Mouse (Mus musculus) liver, embryonic 14.5 days (tissue): ENCODE data around the gene Srgap3. TPM values are rescaled to one million over a fixed set of nuclear protein-coding genes. Genes with fewer than 3 reads are reported as not detected.

Experiments used
- ATAC-seq: fragments of 200-750 bp; cut with Nextera tagmentation; 2 replicates; pipeline ENCODE4 v1.8.0; 2017; ENCODE audit warnings: moderate number of reproducible peaks, mild to moderate bottlenecking, moderate library complexity; ENCODE audit not compliant: insufficient read depth
- DNase-seq, 3 experiments: peaks; one replicate each; pipeline ENCODE4 v3.0.0-alpha.2; 2012 to 2013; ENCODE audit warnings: low read depth in 3 of 3, low spot score in 3 of 3
- H3K27ac ChIP-seq: fragments of 300-500 bp; sonication (generic); 2 replicates; pipeline ENCODE4 v1.5.1; 2014; ENCODE audit warnings: moderate library complexity, mild to moderate bottlenecking, control low read depth, inconsistent platforms
- H3K27me3 ChIP-seq: fragments of 300-500 bp; sonication (generic); 2 replicates; pipeline ENCODE4 v1.6.1; 2014; ENCODE audit warnings: mild to moderate bottlenecking, low read length, moderate library complexity; ENCODE audit not compliant: control insufficient read depth, insufficient read depth
- H3K36me3 ChIP-seq: fragments of 300-500 bp; sonication (generic); replicated peaks from 2 replicates; pipeline ENCODE4 v1.6.1; 2014; ENCODE audit warnings: low read depth; ENCODE audit not compliant: control insufficient read depth, insufficient read depth
- H3K4me1 ChIP-seq, 2 experiments: fragments of 200-500 bp in 1 of 2; fragments of 300-500 bp in 1 of 2; sonication (generic) in 1 of 2; replicated peaks; 2 replicates each; pipeline ENCODE4 v1.6.1; 2012 to 2014; ENCODE audit warnings: antibody characterized with exemption in 1 of 2, inconsistent platforms in 1 of 2, low read length in 1 of 2; ENCODE audit not compliant: control insufficient read depth in 2 of 2, insufficient read depth in 2 of 2
- H3K4me2 ChIP-seq: fragments of 300-500 bp; sonication (generic); 2 replicates; pipeline ENCODE4 v1.6.1; 2014; ENCODE audit warnings: low read depth, mild to moderate bottlenecking, control low read depth, moderate library complexity
- H3K4me3 ChIP-seq, 2 experiments: fragments of 200-500 bp in 1 of 2; fragments of 300-500 bp in 1 of 2; sonication (generic) in 1 of 2; 2 replicates each; pipeline ENCODE4 v1.5.1; 2012 to 2014; ENCODE audit warnings: low read depth in 2 of 2, low read length in 2 of 2, mild to moderate bottlenecking in 2 of 2, control low read depth in 1 of 2, inconsistent platforms in 1 of 2, moderate library complexity in 1 of 2; ENCODE audit not compliant: insufficient read depth in 1 of 2
- H3K9ac ChIP-seq: fragments of 300-500 bp; sonication (generic); replicated peaks from 2 replicates; pipeline ENCODE4 v1.6.1; 2014; ENCODE audit warnings: mild to moderate bottlenecking, control low read depth, moderate library complexity
- H3K9me3 ChIP-seq: fragments of 300-500 bp; sonication (generic); 2 replicates; pipeline ENCODE4 v1.6.1; 2016; ENCODE audit warnings: low read length, mixed read lengths; ENCODE audit not compliant: control insufficient read depth
- CTCF ChIP-seq: IDR thresholded peaks from 2 replicates; pipeline ENCODE4 v1.5.1; 2016; ENCODE audit warnings: antibody characterized with exemption, low read depth, control low read depth
- EP300 ChIP-seq: IDR thresholded peaks from 2 replicates; pipeline ENCODE4 v1.6.1; 2016; ENCODE audit warnings: antibody characterized with exemption, low read depth
- WGBS: fragments of 180-500 bp; shearing (Covaris S2); extraction: QIAGEN DNeasy Blood & Tissue Kit; methylation state at CpG from one replicate; pipeline ENCODE4 v1.1.7; 2014; ENCODE audit not compliant: insufficient replicate concordance; 5-methylcytosine and 5-hydroxymethylcytosine counted together
- polyA plus RNA-seq, 2 experiments: library from polyadenylated mRNA; depleted of rRNA in 1 of 2; stranded (reverse) in 1 of 2; unstranded in 1 of 2; fragments of >200 nt; fragmentation: Nextera tagmentation in 1 of 2; extraction: Ambion mirVana in 1 of 2; gene quantifications; 2 replicates each; pipeline versions ENCODE4 v1.2.1 to v1.2.3; 2012 to 2014

The Srgap3 gene
- polyA plus RNA-seq, 2 experiments: 0.20 to 0.27 TPM

DNA sequence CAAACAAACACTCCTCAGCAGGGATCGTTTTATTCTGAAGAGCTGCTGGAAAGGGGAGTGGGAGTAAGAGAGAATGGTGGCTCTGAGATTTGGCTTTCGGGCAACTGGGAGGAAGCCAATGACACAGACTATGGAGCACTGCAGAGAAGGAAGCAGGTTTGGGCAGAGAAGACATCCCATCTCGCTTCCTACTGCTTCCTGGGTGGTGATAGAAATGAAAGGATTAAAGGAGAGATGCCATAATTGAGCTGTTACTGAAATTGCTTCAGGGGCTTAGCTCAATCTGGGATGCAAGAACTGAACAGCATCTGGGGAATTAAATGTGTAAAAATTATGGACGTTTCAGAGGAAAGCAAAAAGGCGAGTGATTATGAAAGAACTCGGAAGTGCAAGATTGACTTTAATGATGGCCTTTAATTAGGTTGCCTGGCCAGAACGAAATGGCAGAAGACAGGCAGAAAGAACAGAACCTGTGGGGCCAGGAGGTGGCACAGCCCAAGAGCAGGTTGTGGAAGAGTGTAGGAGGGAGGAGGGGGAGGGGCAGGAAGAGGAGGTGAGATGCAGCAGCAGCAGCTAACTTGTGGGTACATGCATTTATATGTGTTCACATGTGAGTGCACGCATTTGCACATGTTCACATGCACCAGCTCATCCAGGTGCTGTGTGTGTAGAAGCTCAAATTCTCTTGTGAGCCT, 126.6 kb downstream of the Srgap3 start:
- Histone ChIP-seq H3K4me2 (no peak overlapping the region), H3K27me3 (no peaks in the 10 kb centered on the region), H3K9ac (no peak overlapping the region), H3K27ac (no peak overlapping the region), H3K9me3 (no peaks in the 10 kb centered on the region), H3K36me3 (no peaks in the 10 kb centered on the region), H3K4me3 (no peak overlapping the region), H3K4me1 (peaks cover 0 to 2% of the 10 kb centered on the region in 2 experiments; a peak in 1 of 4 replicates)
- 53% methylated on average over 8 of the region's 8 CpGs for WGBS
- TF ChIP-seq EP300 (no peak), CTCF (no peak)
- ATAC-seq (no peak), DNase-seq (no peak)

DNA sequence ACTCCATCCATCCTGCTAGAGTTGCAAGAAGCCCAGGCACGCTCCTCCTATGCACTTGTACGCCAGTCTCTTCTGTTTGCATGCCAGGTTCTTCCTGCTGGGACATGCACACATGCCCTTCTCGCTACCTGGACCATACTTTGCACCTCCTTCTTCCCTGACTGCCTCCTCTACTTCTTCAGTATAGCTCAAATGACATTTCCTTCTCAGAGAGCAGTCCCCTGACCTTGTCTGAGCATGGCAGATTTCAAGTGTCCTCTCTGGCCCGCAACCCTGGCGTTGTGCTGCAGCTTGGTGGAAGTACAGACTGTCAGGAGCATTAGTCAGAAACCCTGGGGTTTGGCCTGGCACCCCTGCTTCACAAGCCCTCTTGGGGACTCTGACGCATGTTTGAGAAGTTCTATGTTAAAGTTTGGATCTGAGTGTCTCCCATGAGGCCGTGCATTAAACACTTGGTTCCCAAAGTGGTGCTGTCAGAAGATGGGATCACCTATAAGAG, 128.6 kb downstream of the Srgap3 start:
- no peaks in the 10 kb centered on the region for H3K4me1 ChIP-seq
- no peak overlapping the region for H3K27ac ChIP-seq
- no peak overlapping the region for H3K4me2 ChIP-seq
- no peak overlapping the region for H3K9ac ChIP-seq
- H3K36me3 ChIP-seq: no peaks in the 10 kb centered on the region
- DNase-seq: no peak
- H3K4me3 ChIP-seq: no peak overlapping the region
- ATAC-seq: no peak
- 73% methylated on average over 7 of the region's 7 CpGs for WGBS
- H3K9me3 ChIP-seq: no peaks in the 10 kb centered on the region
- no peaks in the 10 kb centered on the region for H3K27me3 ChIP-seq
- TF ChIP-seq CTCF (no peak), EP300 (no peak)

DNA sequence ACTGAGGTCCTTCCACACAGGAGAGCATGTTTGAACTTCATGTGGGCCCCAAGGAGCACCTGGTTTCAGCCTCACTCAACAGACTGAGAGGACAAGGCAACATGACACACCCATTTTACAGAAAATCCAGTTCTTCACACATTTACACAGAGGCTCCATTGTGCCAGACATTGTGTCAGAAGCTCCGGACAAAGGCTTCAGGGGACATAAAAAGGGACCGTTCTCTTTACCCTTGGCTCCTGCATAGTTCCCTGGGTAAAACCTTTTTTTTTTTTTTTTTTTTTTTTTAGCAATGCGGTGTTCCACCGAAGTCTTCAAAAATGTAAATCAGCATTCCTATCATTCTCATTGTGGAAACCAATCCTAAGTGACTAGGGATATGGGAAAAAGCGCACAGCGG, 131.5 kb downstream of the Srgap3 start:
- DNase-seq (no peak), ATAC-seq (no peak)
- WGBS: 75% methylated on average over 6 of the region's 6 CpGs
- TF ChIP-seq CTCF (no peak), EP300 (no peak)
- H3K27me3 ChIP-seq: no peaks in the 10 kb centered on the region
- no peaks in the 10 kb centered on the region for H3K4me1 ChIP-seq
- H3K4me2 ChIP-seq: no peak overlapping the region
- H3K9ac ChIP-seq: no peak overlapping the region
- H3K36me3 ChIP-seq: no peaks in the 10 kb centered on the region
- H3K27ac ChIP-seq: no peak overlapping the region
- H3K4me3 ChIP-seq: no peak overlapping the region
- H3K9me3 ChIP-seq: no peaks in the 10 kb centered on the region

DNA sequence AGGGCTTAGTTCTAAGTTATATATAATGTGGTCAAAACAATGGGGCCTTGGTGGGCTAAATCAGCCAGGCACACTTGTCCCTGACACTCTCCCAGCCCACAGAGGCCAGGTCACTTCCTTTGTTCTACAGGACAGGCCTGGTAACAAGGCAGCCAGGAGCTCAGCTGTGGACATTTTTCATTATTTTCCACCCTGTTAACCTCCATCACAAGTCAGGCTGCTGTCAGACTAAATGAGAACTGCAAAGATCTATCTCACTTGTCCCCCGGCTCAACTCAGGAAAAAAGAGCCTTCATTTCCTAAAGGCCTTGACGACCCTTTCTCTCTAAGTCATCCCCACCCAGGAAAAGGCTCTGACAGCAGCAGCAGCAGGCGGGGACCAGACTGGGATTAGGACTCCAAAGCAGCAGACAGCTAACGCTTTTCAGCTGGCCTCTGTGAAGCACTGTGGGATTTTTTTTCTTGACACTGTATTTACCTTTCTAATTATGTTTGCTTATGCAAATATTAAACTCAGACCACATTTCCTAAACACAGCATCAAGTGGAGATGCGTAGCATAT, 132.5 kb downstream of the Srgap3 start:
- no peaks in the 10 kb centered on the region for H3K27me3 ChIP-seq
- no peak overlapping the region for H3K4me3 ChIP-seq
- TF ChIP-seq EP300 (no peak), CTCF (no peak)
- no peaks in the 10 kb centered on the region for H3K36me3 ChIP-seq
- H3K4me1 ChIP-seq: no peaks in the 10 kb centered on the region
- H3K9me3 ChIP-seq: no peaks in the 10 kb centered on the region
- H3K4me2 ChIP-seq: no peak overlapping the region
- no peak for ATAC-seq
- no peak overlapping the region for H3K9ac ChIP-seq
- no peak for DNase-seq
- 53% methylated on average over 5 of the region's 5 CpGs for WGBS
- no peak overlapping the region for H3K27ac ChIP-seq

DNA sequence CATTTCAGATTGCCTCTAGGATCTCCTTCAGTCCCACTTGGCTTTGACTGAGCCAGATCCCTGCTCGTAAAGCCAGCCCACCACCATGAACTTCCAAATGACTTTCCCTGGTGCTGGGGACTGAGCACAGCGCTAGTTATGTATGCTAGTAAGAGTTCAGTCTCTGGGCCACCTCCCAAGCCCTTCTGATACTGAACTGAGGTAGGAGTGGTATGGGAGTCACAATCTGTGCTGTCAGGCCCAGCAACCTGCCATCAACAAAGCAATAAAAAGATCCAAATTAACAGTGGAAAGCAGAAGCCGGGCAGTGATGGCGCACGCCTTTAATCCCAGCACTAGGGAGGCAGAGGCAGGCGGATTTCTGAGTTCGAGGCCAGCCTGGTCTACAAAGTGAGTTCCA, 134.2 kb downstream of the Srgap3 start:
- DNase-seq (no peak), ATAC-seq (no peak)
- Histone ChIP-seq H3K4me3 (no peak overlapping the region), H3K4me1 (no peaks in the 10 kb centered on the region), H3K9me3 (no peaks in the 10 kb centered on the region), H3K36me3 (no peaks in the 10 kb centered on the region), H3K9ac (no peak overlapping the region), H3K4me2 (no peak overlapping the region), H3K27ac (no peak overlapping the region), H3K27me3 (no peaks in the 10 kb centered on the region)
- TF ChIP-seq EP300 (no peak), CTCF (no peak)
- 79% methylated on average over 7 of the region's 7 CpGs for WGBS
